Mouse (Mus musculus) heart, postnatal 10 days (tissue): ENCODE data around the gene Hal. TPM values are rescaled to one million over a fixed set of nuclear protein-coding genes. Genes with fewer than 3 reads are reported as not detected.

Source experiments
- DNase-seq, 2 experiments: peaks; one replicate each; pipeline ENCODE4 v3.0.0; 2021
- intact Hi-C: fragments of 180-260 bp; cut with DNase I; formaldehyde crosslinking; loops from one replicate; pipeline ENCODE4 v1.15.1; 2025
- total RNA-seq, 2 experiments: library from RNA; stranded (reverse); gene quantifications; 2 replicates each; pipeline ENCODE4 v1.2.3; 2021

Gene Hal
- not detected for total RNA-seq

GRCm38 (mm10) chr10:93488066-93488827, at the start of gene Hal:
Gene Hal (plus strand): TSS chr10:93488768.
- intact Hi-C loops = loop anchor here (10.0 kb wide), 1 partner anchor 327 kb away; no protein-coding TSS in a partner anchor
- no peak for DNase-seq

DNA sequence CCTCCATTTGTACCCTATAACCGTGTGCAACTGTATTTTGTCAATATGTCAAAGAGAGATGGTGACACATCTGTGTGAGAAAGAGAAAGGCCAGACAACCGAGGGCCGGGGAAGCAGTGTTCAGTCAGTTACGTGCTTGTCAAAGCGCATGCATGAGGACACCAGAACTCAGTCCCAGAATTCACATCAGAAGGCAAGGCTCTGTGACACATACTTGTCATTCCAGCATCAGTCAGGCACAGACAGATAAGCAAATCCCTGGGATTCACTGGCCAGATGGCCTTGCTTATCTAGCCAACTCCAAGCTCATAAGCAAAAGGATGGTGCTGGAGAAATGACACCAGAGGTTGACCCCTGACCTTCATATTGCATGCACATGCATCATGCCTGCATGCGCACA, 47.1 kb upstream of the Hal start:
- intact Hi-C loops = no loop called here
- no peak for DNase-seq

DNA sequence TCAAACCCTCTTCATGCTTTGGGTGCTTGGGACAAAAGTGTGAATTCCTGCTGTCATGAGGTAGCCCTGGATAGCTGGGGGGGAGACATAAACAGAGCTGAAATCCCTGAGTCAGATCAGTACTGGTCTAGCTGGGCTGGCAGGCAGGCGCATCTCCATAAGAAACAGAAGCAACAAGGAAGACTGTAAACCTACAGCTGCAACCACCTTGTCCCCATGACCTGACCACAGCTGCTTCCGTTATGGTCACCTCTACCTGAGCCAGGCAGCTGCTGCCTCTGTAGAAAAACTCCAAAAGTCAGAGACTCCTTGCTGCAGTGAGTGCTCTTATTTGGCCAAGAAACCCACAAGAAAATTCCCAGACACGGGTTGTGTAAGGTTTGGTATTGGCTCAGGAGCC, 46.4 kb upstream of the Hal start:
- intact Hi-C loops = no loop called here
- DNase-seq = no peak

- no peak for DNase-seq
- intact Hi-C loops = no loop called here
These were observed 44.2 kb upstream of the Hal start for GRCm38 (mm10) chr10:93444407-93444806.

DNA sequence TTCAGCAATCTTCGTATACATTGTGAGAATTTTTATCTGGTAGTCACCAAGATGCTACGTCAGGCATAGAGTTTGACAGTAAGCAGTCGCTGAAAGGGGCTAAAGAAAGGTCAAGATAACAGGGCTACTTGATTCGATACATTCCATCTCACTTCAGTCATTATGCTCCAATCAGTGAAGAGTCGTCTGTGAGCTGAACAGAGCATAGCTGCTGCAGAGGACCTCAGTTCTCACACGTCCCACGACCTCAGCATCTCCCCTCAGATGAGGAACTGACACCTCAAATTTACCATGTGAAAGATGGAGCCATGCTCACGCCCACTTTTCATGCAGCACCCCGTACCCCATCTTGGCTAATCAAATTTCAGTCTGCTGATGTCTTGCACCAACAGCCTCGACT, 41.2 kb upstream of the Hal start:
- intact Hi-C loops = no loop called here
- no peak for DNase-seq

GRCm38 (mm10) chr10:93454652-93455014, 33.9 kb upstream of the Hal start:
- intact Hi-C loops = loop anchor here (1.0 to 10.0 kb wide), 2 partner anchors 24 to 290 kb away; partner anchors contain the start of gene Cdk17
- DNase-seq = no peak

GRCm38 (mm10) chr10:93460106-93460505, 28.5 kb upstream of the Hal start:
- DNase-seq = no peak
- intact Hi-C loops = no loop called here

GRCm38 (mm10) chr10:93462692-93463382, 25.7 kb upstream of the Hal start:
- DNase-seq = no peak
- intact Hi-C loops = no loop called here

DNA sequence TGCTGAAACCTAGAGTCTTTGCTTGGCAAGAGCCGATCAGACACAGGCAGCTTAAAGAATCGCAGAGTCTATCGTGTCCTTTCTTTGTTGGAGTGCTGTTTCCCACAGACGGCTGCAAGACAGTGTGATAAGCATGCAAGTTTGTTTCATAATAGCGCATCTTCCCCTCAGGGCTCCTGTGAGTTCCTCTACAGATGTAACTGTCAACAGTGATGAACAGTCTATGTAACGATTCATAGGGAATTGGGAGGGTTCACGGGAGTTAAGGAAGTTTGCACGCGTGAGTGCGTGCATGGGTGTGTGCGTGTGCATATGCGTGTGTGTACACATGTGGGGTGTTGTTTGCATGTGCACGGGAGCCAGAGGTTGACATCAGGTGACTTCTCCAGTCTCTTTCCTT, 25.0 kb upstream of the Hal start:
- DNase-seq = no peak
- intact Hi-C loops = no loop called here

- intact Hi-C loops = no loop called here
- no peak for DNase-seq
These were observed 21.3 kb upstream of the Hal start for GRCm38 (mm10) chr10:93467259-93467658.

GRCm38 (mm10) chr10:93467791-93468190, 20.8 kb upstream of the Hal start:
- intact Hi-C loops = no loop called here
- DNase-seq = no peak

DNA sequence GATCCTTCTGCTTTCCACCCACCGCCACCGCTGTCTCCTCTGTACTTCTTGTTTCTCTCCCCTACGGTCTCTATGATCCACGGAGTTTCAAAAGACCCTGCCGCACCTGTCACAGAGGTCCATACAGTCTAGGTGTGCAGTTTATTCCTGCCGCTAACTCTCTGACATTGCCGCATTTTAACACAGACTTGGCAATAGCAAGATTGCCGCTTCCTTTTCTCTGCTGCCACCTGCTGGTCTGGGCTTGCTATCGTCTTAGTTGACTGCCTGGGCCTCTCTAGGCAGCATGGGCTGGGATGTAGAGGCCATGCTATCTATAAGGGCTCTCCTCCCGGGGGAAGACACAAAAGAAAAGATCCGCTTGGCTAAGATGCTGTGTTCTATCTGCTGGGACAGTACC, 17.2 kb upstream of the Hal start:
- intact Hi-C loops = loop anchor here (1.0 to 10.0 kb wide), 3 partner anchors 46 to 407 kb away; no protein-coding TSS in a partner anchor
- DNase-seq = peak; percentile 90 to 95

DNA sequence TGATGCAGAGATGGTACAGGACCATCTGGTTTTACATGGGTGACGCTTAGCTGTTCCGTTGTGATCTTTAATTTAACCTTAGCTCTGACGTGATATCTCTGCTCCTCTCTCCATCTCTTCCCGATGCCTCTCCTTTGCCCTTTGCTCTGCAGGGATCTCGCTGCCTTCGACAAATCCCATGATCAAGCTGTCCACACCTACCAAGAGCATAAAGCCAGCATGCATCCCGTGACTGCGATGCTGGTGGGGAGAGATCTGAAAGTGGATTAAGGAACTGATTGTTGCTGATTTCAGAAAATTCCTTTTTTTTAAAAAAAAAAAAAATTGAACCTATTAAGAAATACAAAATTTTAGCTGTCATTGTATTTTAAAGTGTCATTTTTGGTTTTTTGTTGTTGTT, 4.1 kb upstream of the Hal start:
- DNase-seq = no peak
- intact Hi-C loops = loop anchor here (10.0 kb wide), 1 partner anchor 330 kb away; no protein-coding TSS in a partner anchor

DNA sequence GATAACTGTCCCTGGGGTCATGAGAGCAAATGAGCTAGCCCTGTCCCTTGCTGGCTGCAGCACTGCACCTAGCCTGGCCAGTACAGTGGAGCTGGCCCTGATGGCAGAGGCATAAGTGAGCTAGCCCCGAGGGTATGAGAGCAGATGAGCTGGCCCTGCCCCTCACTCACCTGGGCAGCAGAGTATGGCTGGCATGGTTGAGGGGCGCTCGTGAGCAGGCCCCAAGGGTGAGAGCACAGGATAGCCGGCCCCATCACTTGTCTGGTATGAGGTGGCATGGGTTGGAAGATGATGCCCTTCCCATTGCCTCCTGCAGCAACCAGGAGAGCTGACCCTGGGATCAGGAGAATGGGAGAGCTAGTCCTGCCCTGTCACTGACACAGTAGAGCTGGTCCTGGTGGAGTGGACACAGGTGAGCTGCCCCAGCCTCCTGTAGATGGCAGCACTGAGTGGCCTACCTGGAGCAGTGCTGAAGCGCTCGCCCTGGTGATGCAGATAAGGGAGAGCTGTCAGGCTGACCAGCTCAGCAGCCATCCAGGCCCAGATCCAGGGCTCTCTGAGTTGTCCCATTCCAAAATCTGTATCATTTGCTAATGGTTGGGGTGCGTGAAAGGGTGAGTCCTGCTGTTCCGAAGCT, 3.4 kb upstream of the Hal start:
- peak in 1 of 2 experiments; percentile 40 for DNase-seq

DNA sequence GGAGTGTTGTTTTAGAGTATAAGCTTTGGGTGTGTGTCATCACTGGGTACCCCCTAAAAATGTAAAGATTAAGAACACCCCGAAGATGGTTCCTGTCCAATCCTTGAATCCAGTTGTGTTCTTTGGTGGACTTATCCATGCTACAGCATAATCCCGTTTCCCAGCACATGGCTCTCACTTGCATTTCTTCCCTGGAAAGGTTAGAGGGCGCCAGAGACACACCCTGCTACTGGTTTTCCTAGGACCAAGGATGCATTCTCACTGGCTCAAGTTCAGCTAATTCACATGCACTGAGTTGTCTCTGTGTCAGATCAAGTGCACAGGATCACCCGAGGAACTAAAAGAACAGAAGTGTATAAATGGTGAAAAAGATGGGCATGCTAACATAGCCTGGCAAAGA, 1.9 kb upstream of the Hal start:
- intact Hi-C loops = loop anchor here (1.0 to 10.0 kb wide), 3 partner anchors 63 to 328 kb away; no protein-coding TSS in a partner anchor
- peak; percentile 44 to 61 for DNase-seq

More for the DNA sequence above, 3.4 kb upstream of the Hal start:
- intact Hi-C loops = loop anchor here (10.0 kb wide), 1 partner anchor 330 kb away; no protein-coding TSS in a partner anchor

DNA sequence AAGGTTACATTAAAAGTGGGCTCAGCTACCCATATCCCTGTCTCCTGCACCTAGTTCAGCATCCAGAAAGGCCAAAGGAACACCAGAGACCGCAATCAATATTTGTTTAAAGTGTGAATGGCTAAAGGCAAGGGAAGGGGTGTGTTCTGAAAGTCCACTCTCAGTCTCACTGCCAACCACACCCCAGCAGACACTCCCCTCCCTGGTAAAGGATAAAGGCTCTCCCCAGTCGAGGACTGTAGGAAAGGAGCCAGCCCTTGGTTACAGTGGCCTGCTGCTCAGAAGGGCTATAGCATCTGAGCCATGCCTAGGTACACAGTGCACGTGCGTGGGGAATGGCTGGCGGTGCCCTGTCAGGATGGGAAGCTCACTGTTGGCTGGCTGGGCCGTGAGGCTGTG, 259 bp downstream of the Hal start:
- intact Hi-C loops = loop anchor here (10.0 kb wide), 1 partner anchor 326 kb away; no protein-coding TSS in a partner anchor

GRCm38 (mm10) chr10:93490451-93490850, 1.9 kb downstream of the Hal start:
- intact Hi-C loops = no loop called here

More for the DNA sequence above, 259 bp downstream of the Hal start:
- DNase-seq = no peak

GRCm38 (mm10) chr10:93500864-93501263, 12.3 kb downstream of the Hal start:
- no peak for DNase-seq
- intact Hi-C loops = no loop called here

More at GRCm38 (mm10) chr10:93490451-93490850, 1.9 kb downstream of the Hal start:
- DNase-seq = no peak

DNA sequence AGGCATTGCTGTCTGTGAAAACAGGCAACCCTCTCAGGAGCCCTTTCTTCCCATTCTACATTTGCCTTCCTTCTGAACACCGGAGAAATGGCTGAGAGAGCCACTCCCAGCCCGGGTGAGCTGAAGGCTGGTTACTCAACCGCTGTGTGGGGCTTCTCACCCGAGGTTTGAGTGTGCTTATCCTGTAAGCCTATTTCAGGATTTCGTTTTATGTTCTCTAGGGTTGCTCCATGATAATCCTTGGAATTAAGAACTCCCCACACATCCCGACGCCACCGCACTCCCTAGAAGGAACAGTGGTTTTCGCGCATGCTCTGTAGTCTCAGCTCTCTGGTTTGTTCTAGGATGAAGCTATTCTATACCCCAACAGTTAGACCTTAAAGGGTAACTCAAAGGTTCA, 12.8 kb downstream of the Hal start:
- intact Hi-C loops = no loop called here
- no peak for DNase-seq

DNA sequence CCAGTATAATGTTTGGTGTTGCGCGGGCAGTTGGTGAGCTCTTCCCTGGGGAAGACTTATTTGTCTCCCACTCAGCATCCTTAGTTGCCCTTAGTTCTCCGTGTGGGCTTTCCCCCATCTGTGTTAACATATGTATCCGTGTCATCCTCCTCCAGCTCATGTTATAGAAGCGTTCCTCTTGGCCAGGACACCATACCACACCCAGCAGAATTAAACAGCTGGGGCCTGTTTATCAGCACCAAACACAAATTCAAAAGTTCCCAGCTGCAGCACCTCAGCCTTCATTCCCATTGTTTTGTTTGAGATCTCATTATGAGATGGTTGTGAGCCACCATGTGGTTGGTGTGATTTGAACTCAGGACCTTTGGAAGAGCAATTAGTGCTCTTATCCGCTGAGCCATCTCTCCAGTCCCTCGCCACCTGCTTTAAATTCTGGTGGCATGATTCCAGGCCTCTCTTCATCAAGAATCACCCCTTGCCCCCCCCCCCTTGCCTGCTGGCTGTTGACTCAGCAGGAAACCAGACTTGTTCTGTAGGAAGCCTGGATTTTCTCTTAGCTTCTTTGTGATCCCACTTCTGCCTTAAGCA, 19.9 kb downstream of the Hal start:
- intact Hi-C loops = no loop called here
- DNase-seq = no peak
